Mouse (Mus musculus): ENCODE measurements around the gene Tcp11l2. TPM values are rescaled to one million over a fixed set of nuclear protein-coding genes. Genes with fewer than 3 reads are reported as not detected.

Tcp11l2 gene
- polyA plus RNA-seq, 1 experiment from 2014 or later = 15.1 TPM

- ATAC-seq (ENCODE audit: insufficient read depth) = no peak
- 64% methylated on average over 4 of the region's 4 CpGs for WGBS
- H3K27me3 ChIP-seq (ENCODE audit: insufficient read depth, low read length) = no peaks in the 10 kb centered on the region
Measured at GRCm38 (mm10) chr10:84639525-84640287, 63.3 kb downstream of the Tcp11l2 start.

DNA sequence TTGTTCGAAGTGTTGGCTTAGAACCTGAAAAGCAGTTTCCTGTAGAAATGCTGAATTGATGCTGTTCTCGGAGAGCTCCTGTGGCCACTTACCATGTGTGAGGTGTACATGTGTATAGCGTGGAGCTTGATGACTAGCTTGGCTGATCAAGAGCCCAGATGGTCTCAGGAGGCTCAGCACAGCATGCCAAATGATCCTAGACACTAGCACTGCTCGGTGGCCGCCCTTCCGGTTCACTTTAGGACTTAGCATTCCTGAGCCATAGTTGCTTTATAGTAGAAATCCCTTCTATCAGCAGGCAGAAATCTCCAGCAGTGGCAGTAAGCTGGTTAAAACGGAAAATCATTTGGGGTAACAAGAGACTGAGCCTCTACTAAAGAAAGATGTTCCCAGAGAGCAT lies 64.4 kb downstream of the Tcp11l2 start:
- 86% methylated on average over 7 of the region's 7 CpGs for whole genome bisulfite sequencing
- TF ChIP-seq CTCF (IDR thresholded peaks at IDR 0.05; ENCODE audit: low read depth) = no peak
- DNase-seq (no peak), ATAC-seq (ENCODE audit: insufficient read depth) (no peak)
- Histone ChIP-seq H3K27ac (ENCODE audit: low read depth) (no peak overlapping the region), H3K4me1 (ENCODE audit: insufficient read depth) (no peaks in the 10 kb centered on the region), H3K9me3 (ENCODE audit: low read depth, low read length) (no peaks in the 10 kb centered on the region), H3K4me3 (ENCODE audit: low read depth, low read length) (no peak overlapping the region), H3K27me3 (ENCODE audit: insufficient read depth, low read length) (no peaks in the 10 kb centered on the region), H3K9ac (no peak overlapping the region), H3K4me2 (no peak overlapping the region), H3K36me3 (ENCODE audit: insufficient read depth) (peaks cover 31% of the 10 kb centered on the region)

More at GRCm38 (mm10) chr10:84639525-84640287, 63.3 kb downstream of the Tcp11l2 start:
- Histone ChIP-seq H3K27ac (ENCODE audit: low read depth) (no peak overlapping the region), H3K9me3 (ENCODE audit: low read depth, low read length) (no peaks in the 10 kb centered on the region), H3K4me2 (no peak overlapping the region), H3K4me3 (ENCODE audit: low read depth, low read length) (no peak overlapping the region), H3K4me1 (ENCODE audit: insufficient read depth) (no peaks in the 10 kb centered on the region), H3K36me3 (ENCODE audit: insufficient read depth) (peaks cover 40% of the 10 kb centered on the region), H3K9ac (no peak overlapping the region)
- DNase-seq = no peak
- no peak for TF ChIP-seq CTCF (IDR thresholded peaks at IDR 0.05; ENCODE audit: low read depth)

GRCm38 (mm10) chr10:84641576-84641975 lies 65.2 kb downstream of the Tcp11l2 start:
- Histone ChIP-seq H3K4me1 (ENCODE audit: insufficient read depth) (no peaks in the 10 kb centered on the region), H3K36me3 (ENCODE audit: insufficient read depth) (peaks cover 24% of the 10 kb centered on the region), H3K27me3 (ENCODE audit: insufficient read depth, low read length) (no peaks in the 10 kb centered on the region), H3K4me2 (no peak overlapping the region), H3K9ac (no peak overlapping the region), H3K4me3 (ENCODE audit: low read depth, low read length) (no peak overlapping the region), H3K9me3 (ENCODE audit: low read depth, low read length) (no peaks in the 10 kb centered on the region), H3K27ac (ENCODE audit: low read depth) (no peak overlapping the region)
- WGBS = 37% methylated on average over 2 of the region's 2 CpGs
- TF ChIP-seq CTCF (IDR thresholded peaks at IDR 0.05; ENCODE audit: low read depth) = peak; percentile 55
- peak; percentile 79 for DNase-seq
- peak; percentile 31; the same call in 1 of the 2 replicates for ATAC-seq (ENCODE audit: insufficient read depth)

DNA sequence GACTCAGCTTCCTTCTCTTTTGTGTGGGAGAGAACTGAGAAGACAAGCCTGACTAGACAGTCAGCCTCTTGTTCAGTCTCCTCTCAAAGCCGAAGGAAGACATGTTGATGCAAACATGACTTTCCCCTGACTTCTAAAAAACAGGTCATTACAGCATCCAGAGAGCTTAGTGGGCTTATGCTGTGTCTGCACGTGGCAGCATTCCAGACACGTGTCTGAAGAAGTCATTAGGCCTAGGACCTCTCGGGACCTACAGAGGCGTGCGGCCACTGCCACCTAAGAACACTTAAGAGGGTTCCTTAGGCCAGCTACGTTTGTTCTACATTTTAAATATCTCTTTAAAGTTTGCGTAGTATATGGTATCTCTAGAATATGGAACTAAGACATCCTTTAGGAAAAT lies 69.5 kb downstream of the Tcp11l2 start:
- peaks cover 18% of the 10 kb centered on the region for H3K36me3 ChIP-seq (ENCODE audit: insufficient read depth)
- no peaks in the 10 kb centered on the region for H3K4me1 ChIP-seq (ENCODE audit: insufficient read depth)
- H3K27ac ChIP-seq (ENCODE audit: low read depth) = no peak overlapping the region
- DNase-seq (no peak), ATAC-seq (ENCODE audit: insufficient read depth) (no peak)
- H3K27me3 ChIP-seq (ENCODE audit: insufficient read depth, low read length) = no peaks in the 10 kb centered on the region
- no peak for TF ChIP-seq CTCF (IDR thresholded peaks at IDR 0.05; ENCODE audit: low read depth)
- 71% methylated on average over 8 of the region's 8 CpGs for WGBS
- no peak overlapping the region for H3K9ac ChIP-seq
- H3K9me3 ChIP-seq (ENCODE audit: low read depth, low read length) = no peaks in the 10 kb centered on the region
- H3K4me3 ChIP-seq (ENCODE audit: low read depth, low read length) = no peak overlapping the region
- no peak overlapping the region for H3K4me2 ChIP-seq

DNA sequence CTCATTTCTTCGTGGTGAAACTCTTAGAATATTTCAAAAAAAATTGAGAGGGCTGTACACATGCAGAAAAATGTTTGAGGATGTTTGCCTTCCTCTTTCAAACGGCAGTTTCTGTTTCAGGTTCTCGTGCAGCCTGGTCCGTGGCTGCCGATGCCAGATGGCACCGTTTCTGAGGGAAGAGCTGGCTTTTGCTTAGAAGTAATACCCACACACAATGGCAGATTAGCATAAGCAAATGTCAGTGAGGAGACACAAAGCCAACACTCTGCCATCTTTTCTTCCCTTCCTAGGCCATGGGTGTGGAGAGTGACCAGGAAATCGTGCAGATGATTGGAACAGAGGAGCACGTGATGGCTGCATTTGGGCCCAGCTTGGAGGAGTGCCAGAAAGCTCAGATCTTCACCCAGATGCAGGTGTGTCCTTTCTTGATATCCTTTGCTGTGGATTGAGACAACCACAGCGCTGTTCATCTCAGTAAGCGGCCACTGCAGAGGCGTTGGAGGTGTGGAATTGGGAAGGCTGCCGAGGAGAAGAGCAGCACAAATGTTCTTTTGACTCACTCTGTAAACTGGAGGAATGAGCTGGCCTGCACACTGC lies 70.2 kb downstream of the Tcp11l2 start:
- H3K4me1 ChIP-seq (ENCODE audit: insufficient read depth) = no peaks in the 10 kb centered on the region
- ATAC-seq (ENCODE audit: insufficient read depth) = no peak
- TF ChIP-seq CTCF (IDR thresholded peaks at IDR 0.05; ENCODE audit: low read depth) = no peak
- no peak overlapping the region for H3K27ac ChIP-seq (ENCODE audit: low read depth)
- no peaks in the 10 kb centered on the region for H3K27me3 ChIP-seq (ENCODE audit: insufficient read depth, low read length)
- no peak overlapping the region for H3K4me2 ChIP-seq
- no peaks in the 10 kb centered on the region for H3K9me3 ChIP-seq (ENCODE audit: low read depth, low read length)
- no peak for DNase-seq
- no peak overlapping the region for H3K4me3 ChIP-seq (ENCODE audit: low read depth, low read length)
- 76% methylated on average over 12 of the region's 12 CpGs for WGBS
- no peak overlapping the region for H3K9ac ChIP-seq
- H3K36me3 ChIP-seq (ENCODE audit: insufficient read depth) = peaks cover 21% of the 10 kb centered on the region

- no peaks in the 10 kb centered on the region for H3K27me3 ChIP-seq (ENCODE audit: insufficient read depth, low read length)
- H3K4me1 ChIP-seq (ENCODE audit: insufficient read depth) = no peaks in the 10 kb centered on the region
- no peak overlapping the region for H3K27ac ChIP-seq (ENCODE audit: low read depth)
- H3K36me3 ChIP-seq (ENCODE audit: insufficient read depth) = peaks cover 23% of the 10 kb centered on the region
- H3K4me3 ChIP-seq (ENCODE audit: low read depth, low read length) = no peak overlapping the region
- 86% methylated on average over 5 of the region's 5 CpGs for WGBS
- TF ChIP-seq CTCF (IDR thresholded peaks at IDR 0.05; ENCODE audit: low read depth) = no peak
- no peak for ATAC-seq (ENCODE audit: insufficient read depth)
- DNase-seq = no peak
- no peak overlapping the region for H3K9ac ChIP-seq
- no peak overlapping the region for H3K4me2 ChIP-seq
- H3K9me3 ChIP-seq (ENCODE audit: low read depth, low read length) = no peaks in the 10 kb centered on the region
Measured at GRCm38 (mm10) chr10:84647264-84647663, 70.8 kb downstream of the Tcp11l2 start.

GRCm38 (mm10) chr10:84648911-84649310 lies 72.5 kb downstream of the Tcp11l2 start:
- Histone ChIP-seq H3K27ac (ENCODE audit: low read depth) (no peak overlapping the region), H3K36me3 (ENCODE audit: insufficient read depth) (peaks cover 34% of the 10 kb centered on the region), H3K9me3 (ENCODE audit: low read depth, low read length) (no peaks in the 10 kb centered on the region), H3K9ac (no peak overlapping the region), H3K27me3 (ENCODE audit: insufficient read depth, low read length) (no peaks in the 10 kb centered on the region), H3K4me2 (no peak overlapping the region), H3K4me3 (ENCODE audit: low read depth, low read length) (no peak overlapping the region), H3K4me1 (ENCODE audit: insufficient read depth) (no peaks in the 10 kb centered on the region)
- DNase-seq = no peak
- 80% methylated on average over 4 of the region's 4 CpGs for WGBS
- TF ChIP-seq CTCF (IDR thresholded peaks at IDR 0.05; ENCODE audit: low read depth) = no peak
- no peak for ATAC-seq (ENCODE audit: insufficient read depth)

All from lung, embryonic 14.5 days (tissue).